Mouse (Mus musculus) liver, embryonic 11.5 days (tissue): ENCODE results near the gene Pcyt2. TPM values are rescaled to one million over a fixed set of nuclear protein-coding genes. Genes with fewer than 3 reads are reported as not detected.

Experiments
- ATAC-seq: fragments of 200-750 bp; cut with Nextera tagmentation; replicated peaks from 2 replicates; pipeline ENCODE4 v1.8.0; 2017; ENCODE audit warnings: moderate number of reproducible peaks, mild to moderate bottlenecking, moderate TSS enrichment, moderate library complexity; ENCODE audit not compliant: low FRiP score
- DNase-seq: peaks from one replicate; pipeline ENCODE4 v3.0.0-alpha.2; 2017; ENCODE audit warnings: low spot score
- H3K27ac ChIP-seq: fragments of 300-500 bp; sonication (generic); 2 replicates; pipeline ENCODE4 v1.5.1; 2014; ENCODE audit warnings: mild to moderate bottlenecking, low read depth, low read length, control low read depth
- H3K27me3 ChIP-seq: fragments of 300-500 bp; sonication (generic); replicated peaks from 2 replicates; pipeline ENCODE4 v1.6.1; 2014; ENCODE audit warnings: low read length, mixed read lengths; ENCODE audit not compliant: control insufficient read depth, insufficient read depth
- H3K36me3 ChIP-seq: fragments of 300-500 bp; sonication (generic); 2 replicates; pipeline ENCODE4 v1.6.1; 2014; ENCODE audit warnings: mild to moderate bottlenecking, low read length, moderate library complexity, mixed read lengths; ENCODE audit not compliant: control insufficient read depth, insufficient read depth
- H3K4me1 ChIP-seq: fragments of 300-500 bp; sonication (generic); replicated peaks from 2 replicates; pipeline ENCODE4 v1.6.1; 2014; ENCODE audit warnings: low read length, mixed read lengths; ENCODE audit not compliant: control insufficient read depth, insufficient read depth
- H3K4me2 ChIP-seq: fragments of 300-500 bp; sonication (generic); 2 replicates; pipeline ENCODE4 v1.6.1; 2014; ENCODE audit warnings: mild to moderate bottlenecking, control low read depth, moderate library complexity
- H3K4me3 ChIP-seq: fragments of 300-500 bp; sonication (generic); 2 replicates; pipeline ENCODE4 v1.5.1; 2014; ENCODE audit warnings: low read depth, low read length, control low read depth
- H3K9ac ChIP-seq: fragments of 300-500 bp; sonication (generic); 2 replicates; pipeline ENCODE4 v1.6.1; 2014; ENCODE audit warnings: low read depth, low read length, control low read depth
- H3K9me3 ChIP-seq: fragments of 300-500 bp; sonication (generic); 2 replicates; pipeline ENCODE4 v1.6.1; 2016; ENCODE audit warnings: low read length, inconsistent platforms, mixed read lengths; ENCODE audit not compliant: control insufficient read depth
- WGBS: fragments of 180-500 bp; shearing (Covaris S2); extraction: QIAGEN DNeasy Blood & Tissue Kit; methylation state at CpG from one replicate; pipeline ENCODE4 v1.1.7; 2014; 5-methylcytosine and 5-hydroxymethylcytosine counted together
- polyA plus RNA-seq: library from polyadenylated mRNA; unstranded; fragments of >200 nt; fragmentation: Nextera tagmentation; extraction: Ambion mirVana; gene quantifications from 2 replicates; pipeline ENCODE4 v1.2.1, GENCODE M21; 2014

The Pcyt2 gene
- polyA plus RNA-seq, 1 experiment from 2014 or later, result 175 TPM

DNA sequence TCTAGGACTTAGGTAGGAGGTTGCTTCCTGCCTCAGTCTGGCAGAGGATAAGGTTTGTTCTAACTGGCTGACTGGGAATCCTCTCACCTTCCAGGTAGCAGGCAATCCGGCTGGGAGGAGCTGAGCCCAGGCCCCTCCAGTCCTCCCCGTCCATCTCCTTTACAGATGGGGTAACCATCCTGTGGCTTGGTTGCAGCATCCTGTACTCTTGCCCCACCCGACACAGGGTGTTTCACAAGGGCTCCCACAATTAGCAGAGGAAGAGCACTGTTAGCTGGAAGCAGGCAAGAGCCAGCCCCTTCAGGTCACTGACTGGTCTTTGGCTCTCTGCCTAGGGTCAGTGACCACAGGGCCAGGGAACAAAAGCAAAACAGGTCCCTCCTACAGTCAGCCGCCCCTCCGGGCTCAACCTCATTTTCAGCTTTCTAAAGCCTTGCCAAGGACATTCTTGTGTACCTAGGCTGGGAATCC, 12.7 kb upstream of the Pcyt2 start:
- H3K36me3 ChIP-seq, result peaks cover 11% of the 10 kb centered on the region; the same call in 1 of the 2 replicates
- no peak for DNase-seq
- peak overlapping the region; percentile 92 for H3K9ac ChIP-seq
- WGBS, result 37% methylated on average over 5 of the region's 5 CpGs
- peaks cover 68% of the 10 kb centered on the region for H3K4me1 ChIP-seq
- no peaks in the 10 kb centered on the region for H3K9me3 ChIP-seq
- H3K27me3 ChIP-seq, result no peaks in the 10 kb centered on the region
- peak overlapping the region; percentile 78 for H3K4me3 ChIP-seq
- peak overlapping the region; percentile 95 for H3K4me2 ChIP-seq
- H3K27ac ChIP-seq, result peak overlapping the region; percentile 94
- no peak for ATAC-seq

DNA sequence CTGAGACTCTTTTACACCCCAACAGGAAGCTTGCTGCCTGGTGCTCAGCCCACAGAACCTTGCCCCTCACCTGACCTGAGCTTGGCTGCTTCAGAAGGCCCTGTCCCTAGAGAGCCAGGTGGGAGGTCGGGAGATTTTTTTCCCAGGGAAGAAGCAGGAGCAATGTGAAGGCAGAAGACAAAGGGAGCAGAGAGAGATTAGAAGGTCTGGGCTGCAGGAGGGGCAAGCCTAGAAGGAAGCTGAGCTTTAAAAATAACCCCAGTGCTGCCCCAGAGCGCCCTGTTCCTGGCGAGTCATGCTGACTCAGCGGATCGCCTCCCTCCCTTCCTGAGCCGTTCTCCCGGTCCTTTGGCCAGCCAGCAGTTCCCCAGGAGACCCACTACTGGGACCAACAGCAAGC, 12.2 kb upstream of the Pcyt2 start:
- Histone ChIP-seq H3K9me3 (no peaks in the 10 kb centered on the region), H3K4me2 (peak overlapping the region; percentile 95), H3K27me3 (no peaks in the 10 kb centered on the region), H3K36me3 (peaks cover 11% of the 10 kb centered on the region; the same call in 1 of the 2 replicates), H3K4me3 (peak overlapping the region; percentile 78), H3K4me1 (peaks cover 73% of the 10 kb centered on the region), H3K27ac (peak overlapping the region; percentile 94), H3K9ac (peak overlapping the region; percentile 92)
- 21% methylated on average over 7 of the region's 7 CpGs for WGBS
- ATAC-seq (0 out of 2 replicates have a peak, but pooled peaks have one; percentile 14), DNase-seq (no peak)

DNA sequence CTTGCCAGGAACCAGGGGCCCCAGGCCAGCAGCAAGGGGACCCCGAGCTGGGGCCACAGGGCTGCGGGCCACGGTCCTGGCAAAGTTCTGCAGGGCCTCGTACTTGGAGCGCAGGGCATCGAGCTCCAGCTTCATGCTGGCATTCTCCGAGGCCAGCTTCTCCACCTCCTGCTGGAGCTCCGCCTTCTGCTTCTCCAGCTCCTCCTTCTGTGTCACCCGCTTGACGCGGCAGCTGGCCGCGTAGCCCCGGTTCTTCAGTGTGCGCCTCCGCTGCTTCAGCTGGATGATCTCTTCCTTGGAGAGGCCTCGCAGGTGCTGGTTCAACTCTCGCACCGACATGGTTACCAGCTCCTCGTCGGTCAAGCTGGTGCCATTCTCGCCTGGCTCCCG, 11.6 kb upstream of the Pcyt2 start:
- 55% methylated on average over 23 of the region's 23 CpGs for WGBS

DNA sequence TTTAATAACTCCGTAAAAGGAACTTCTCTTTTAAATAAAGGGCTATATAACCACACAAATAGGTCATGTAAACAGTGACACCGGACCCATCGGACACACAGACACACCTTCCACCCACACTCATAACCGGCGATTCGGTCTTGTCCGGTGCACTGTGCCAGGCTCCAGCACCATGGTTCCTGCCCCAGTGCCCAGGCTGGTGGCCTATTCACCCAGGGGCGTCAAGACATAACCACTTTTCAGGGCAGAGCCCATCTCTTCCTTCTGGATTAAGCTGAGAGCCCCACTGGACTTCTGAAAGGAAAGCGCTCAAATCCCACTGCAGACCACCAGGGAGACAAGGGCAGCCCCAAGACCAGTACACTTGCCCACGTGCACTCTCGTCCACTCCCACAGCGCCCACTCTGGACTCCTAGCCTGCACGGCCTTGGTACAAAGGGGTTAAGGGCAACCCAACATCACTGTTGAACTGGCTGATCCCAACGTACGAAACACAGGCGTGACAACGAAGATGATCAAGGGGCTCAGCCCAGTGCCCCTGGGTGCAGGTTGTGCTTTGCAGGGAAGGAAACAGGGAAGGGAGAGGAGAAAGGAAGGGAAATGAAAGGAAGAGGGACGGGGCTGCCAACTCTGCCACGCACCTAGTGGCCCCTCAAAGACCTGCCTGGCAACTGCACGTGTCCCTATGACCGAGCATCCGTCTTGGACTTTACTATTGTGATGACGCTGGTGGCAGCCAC, 11.0 kb upstream of the Pcyt2 start:
- Histone ChIP-seq H3K9me3 (no peaks in the 10 kb centered on the region), H3K4me1 (peaks cover 70% of the 10 kb centered on the region), H3K27ac (no peak overlapping the region), H3K4me2 (peak overlapping the region; percentile 95), H3K27me3 (no peaks in the 10 kb centered on the region), H3K4me3 (peak overlapping the region; percentile 78), H3K36me3 (peaks cover 11% of the 10 kb centered on the region; the same call in 1 of the 2 replicates), H3K9ac (peak overlapping the region; percentile 31)
- DNase-seq, result no peak
- no peak for ATAC-seq
- 89% methylated on average over 23 of the region's 23 CpGs for WGBS

More for the DNA sequence above, 11.6 kb upstream of the Pcyt2 start:
- Histone ChIP-seq H3K27me3 (no peaks in the 10 kb centered on the region), H3K36me3 (peaks cover 11% of the 10 kb centered on the region; the same call in 1 of the 2 replicates), H3K9ac (peak overlapping the region; percentile 92), H3K9me3 (no peaks in the 10 kb centered on the region), H3K4me3 (peak overlapping the region; percentile 78), H3K27ac (peak overlapping the region; percentile 94), H3K4me2 (peak overlapping the region; percentile 95), H3K4me1 (peaks cover 72% of the 10 kb centered on the region)
- ATAC-seq, result no peak
- DNase-seq, result no peak

DNA sequence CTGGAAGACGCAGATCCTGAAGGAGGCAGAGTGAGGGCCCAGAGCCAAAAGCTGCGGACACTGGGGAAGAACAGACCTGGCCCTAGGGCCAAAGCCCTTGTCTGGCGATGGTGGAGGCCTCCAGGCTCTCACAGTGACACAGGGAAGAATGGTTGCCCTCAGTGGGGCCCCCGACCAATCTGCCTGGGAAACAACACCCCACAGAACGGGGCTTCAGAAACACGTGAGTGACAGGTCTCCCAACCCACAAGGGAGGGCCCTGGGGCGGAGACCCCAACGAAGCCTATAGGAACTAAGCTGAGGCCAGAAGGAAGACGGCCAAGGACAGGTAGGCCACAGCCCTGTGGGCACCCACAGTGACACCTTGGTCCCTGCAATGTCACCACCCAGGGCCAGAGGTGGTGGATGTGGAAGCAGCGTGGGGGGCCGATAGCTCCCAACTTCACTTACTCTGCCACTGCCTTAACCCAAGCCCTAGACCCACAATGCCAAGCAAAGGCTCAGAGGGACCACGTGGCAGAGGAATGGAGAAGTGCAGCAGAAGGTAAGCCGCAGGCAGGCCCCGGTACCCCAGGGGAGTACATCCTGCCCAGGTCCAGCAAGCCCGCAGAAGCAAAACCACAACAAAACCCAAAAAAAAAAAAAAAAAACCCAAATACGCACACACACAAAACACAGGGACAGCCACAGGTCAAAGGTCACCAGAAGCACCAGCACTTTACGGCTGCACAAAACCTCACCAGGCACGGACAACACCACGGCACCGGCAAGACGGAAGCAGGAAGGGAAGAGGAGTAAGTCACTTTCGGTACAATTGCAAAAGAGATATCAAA, 9.9 kb upstream of the Pcyt2 start:
- Histone ChIP-seq H3K36me3 (peaks cover 15% of the 10 kb centered on the region; the same call in 1 of the 2 replicates), H3K27me3 (no peaks in the 10 kb centered on the region), H3K9ac (peak overlapping the region; percentile 47; the same call in 1 of the 2 replicates), H3K9me3 (no peaks in the 10 kb centered on the region), H3K27ac (peak overlapping the region; percentile 63), H3K4me2 (peak overlapping the region; percentile 46), H3K4me1 (peaks cover 75% of the 10 kb centered on the region), H3K4me3 (peak overlapping the region; percentile 25; the same call in 1 of the 2 replicates)
- DNase-seq, result no peak
- 55% methylated on average over 22 of the region's 22 CpGs for WGBS
- no peak for ATAC-seq

DNA sequence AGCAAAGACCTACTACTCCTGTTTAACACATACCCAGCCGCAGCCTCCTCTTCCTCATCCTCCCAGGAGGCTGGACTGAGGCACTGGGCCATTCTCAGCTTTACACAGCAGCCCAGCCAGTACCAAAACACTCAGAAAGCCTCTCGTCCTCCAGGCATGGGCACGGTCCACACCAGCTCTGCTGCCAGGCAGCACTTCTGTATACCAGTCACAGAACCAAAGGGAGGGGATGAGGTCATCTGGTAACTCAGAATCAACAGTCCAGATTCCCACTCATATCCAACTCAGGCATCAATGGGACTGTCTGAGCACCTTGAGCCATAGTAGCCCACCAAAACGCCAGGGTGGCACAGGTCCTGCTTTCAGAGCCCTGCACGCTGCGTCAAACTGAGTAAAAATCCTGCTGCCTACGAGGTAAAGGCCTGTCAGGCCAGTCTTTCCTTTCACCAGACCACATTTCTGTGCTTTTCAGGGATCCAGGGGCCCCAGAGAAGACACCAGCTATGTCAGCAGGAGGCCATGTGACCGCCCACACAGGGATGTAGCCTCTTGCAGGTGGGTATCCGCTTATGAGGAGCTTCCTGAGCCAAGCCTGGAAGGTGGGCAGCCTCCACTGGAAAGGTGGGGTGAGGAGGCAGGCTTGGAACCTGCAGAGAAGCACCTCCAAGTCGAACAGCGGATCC, 9.2 kb upstream of the Pcyt2 start:
- H3K4me3 ChIP-seq, result no peak overlapping the region
- no peaks in the 10 kb centered on the region for H3K27me3 ChIP-seq
- peaks cover 17% of the 10 kb centered on the region; the same call in 1 of the 2 replicates for H3K36me3 ChIP-seq
- ATAC-seq (no peak), DNase-seq (no peak)
- no peak overlapping the region for H3K9ac ChIP-seq
- peak overlapping the region; percentile 63 for H3K27ac ChIP-seq
- 0 out of 2 replicates have a peak overlapping the region, but pooled peaks have one; percentile 46 for H3K4me2 ChIP-seq
- no peaks in the 10 kb centered on the region for H3K9me3 ChIP-seq
- peaks cover 70% of the 10 kb centered on the region for H3K4me1 ChIP-seq
- 87% methylated on average over 11 of the region's 11 CpGs for WGBS

DNA sequence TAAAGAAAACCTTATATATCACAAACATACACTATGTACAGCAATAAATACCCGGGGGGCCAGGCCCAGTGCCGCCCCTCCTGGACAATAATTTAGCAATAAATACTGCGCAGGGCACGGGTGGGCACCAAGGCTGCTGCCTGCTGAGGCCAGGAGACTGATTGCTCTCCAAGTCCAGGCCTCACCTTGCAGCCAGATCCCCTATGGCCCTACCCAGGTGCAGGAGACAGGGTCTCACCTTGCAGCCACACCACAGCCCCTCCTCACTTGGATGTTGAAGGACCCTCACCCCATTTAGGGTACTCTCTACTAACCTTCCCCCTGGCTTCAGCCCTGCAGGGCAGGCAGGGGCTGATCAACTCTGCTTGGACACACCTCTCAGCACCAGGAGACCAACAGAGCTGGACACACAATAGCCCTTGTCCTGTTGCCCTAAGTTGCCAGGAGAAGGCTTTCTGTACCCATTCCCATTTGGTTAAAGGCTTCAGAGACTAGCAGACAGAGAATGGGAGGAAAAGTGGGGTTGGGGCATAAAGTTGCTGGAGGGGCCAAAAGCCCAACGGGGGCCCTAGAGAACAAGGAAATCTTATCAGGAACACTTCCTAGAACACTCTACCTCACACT, 7.5 kb upstream of the Pcyt2 start, which contains the start of gene Sirt7:
TSS of gene Sirt7 (minus strand) at position 89 of the 624 bp plus-strand sequence.
- H3K36me3 ChIP-seq, result peaks cover 30% of the 10 kb centered on the region
- DNase-seq, result no peak
- 18% methylated on average over 5 of the region's 5 CpGs for WGBS

More for the DNA sequence above, 7.5 kb upstream of the Pcyt2 start, which contains the start of gene Sirt7:
- H3K4me1 ChIP-seq, result peaks cover 54% of the 10 kb centered on the region
- no peaks in the 10 kb centered on the region for H3K9me3 ChIP-seq
- H3K27ac ChIP-seq, result peak within 1 kb of the TSS; percentile 97
- peak; percentile 18 for ATAC-seq
- no peaks in the 10 kb centered on the region for H3K27me3 ChIP-seq
- H3K9ac ChIP-seq, result peak within 1 kb of the TSS; percentile 97
- peak within 1 kb of the TSS; percentile 81 for H3K4me2 ChIP-seq
- H3K4me3 ChIP-seq, result peak within 1 kb of the TSS; percentile 100
